ENCODE assay signal across 24 mouse cellular contexts in the genomic region with DNA sequence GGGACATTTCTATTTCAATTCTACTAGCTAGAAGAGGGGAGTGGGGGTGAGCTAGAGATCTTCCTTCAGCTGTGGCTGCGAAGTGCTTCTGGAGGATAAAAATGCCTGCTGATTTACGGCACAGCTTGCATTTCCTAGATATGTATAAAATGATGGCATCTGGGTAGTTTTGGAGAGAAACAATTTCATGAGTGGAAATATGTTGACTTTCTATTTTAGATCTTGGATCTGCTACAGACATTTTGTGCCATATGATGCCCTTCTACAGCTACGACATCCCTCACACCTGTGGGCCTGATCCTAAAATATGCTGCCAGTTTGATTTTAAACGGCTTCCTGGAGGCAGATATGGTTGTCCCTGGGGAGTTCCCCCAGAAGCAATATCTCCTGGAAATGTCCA.
DNase-seq lines count a peak whose midpoint lies in the region; ATAC-seq lines count a peak whose summit lies in the region.
"Had no signal": no experiment of that assay in that cellular context is flagged by ENCODE, and none has a peak within 500 bp of the region (broad histone marks: within the 10 kb centered on the region; RNA-seq: fewer than 3 reads in every experiment).

No protein-coding gene starts in this region.

- no peak overlapping the region for H3K4me3 ChIP-seq in midbrain, embryonic 10.5 days
- H3K4me3 ChIP-seq in midbrain, embryonic 14.5 days (replicated peaks; ENCODE audit: low read depth, low read length) = no peak overlapping the region
- H3K4me3 ChIP-seq: embryonic facial prominence, embryonic 15.5 days; heart, embryonic 10.5 days; intestine, embryonic 15.5 days; layer of hippocampus, adult 2 months; limb, embryonic 13.5 days had no signal

- peak overlapping the region; percentile 42; the same call in 1 of the 2 replicates for H3K27ac ChIP-seq in midbrain, embryonic 10.5 days (replicated peaks)
- H3K27ac ChIP-seq in midbrain, embryonic 14.5 days (replicated peaks; ENCODE audit: low read depth, low read length) = no peak overlapping the region
- H3K27ac ChIP-seq: embryonic facial prominence, embryonic 15.5 days; heart, embryonic 10.5 days; intestine, embryonic 15.5 days; layer of hippocampus, adult 2 months; limb, embryonic 13.5 days; liver, embryonic 14.5 days; macrophage had no signal

- 95% methylated on average over 4 of the region's 4 CpGs for WGBS in midbrain, embryonic 10.5 days
- WGBS in midbrain, embryonic 14.5 days = 88% methylated on average over 4 of the region's 4 CpGs

- ATAC-seq in midbrain, embryonic 14.5 days (ENCODE audit: low FRiP score, low TSS enrichment) = no peak
- ATAC-seq: hindbrain, embryonic 16.5 days; intestine, embryonic 15.5 days had no signal

- peaks cover 42% of the 10 kb centered on the region for H3K36me3 ChIP-seq in midbrain, embryonic 10.5 days
- H3K36me3 ChIP-seq in midbrain, embryonic 14.5 days (ENCODE audit: control insufficient read depth, insufficient read depth, low read length) = peaks cover 16% of the 10 kb centered on the region

- H3K9ac ChIP-seq in midbrain, embryonic 14.5 days (replicated peaks; ENCODE audit: low read length) = no peak overlapping the region
- H3K9ac ChIP-seq: embryonic facial prominence, embryonic 15.5 days; intestine, embryonic 15.5 days; limb, embryonic 13.5 days; liver, embryonic 14.5 days; lung, embryonic 14.5 days had no signal

- H3K9me3 ChIP-seq in midbrain, embryonic 10.5 days (replicated peaks) = peaks cover 7% of the 10 kb centered on the region; the same call in 1 of the 2 replicates
- H3K9me3 ChIP-seq in midbrain, embryonic 14.5 days (ENCODE audit: control insufficient read depth, low read length) = no peaks in the 10 kb centered on the region
- H3K9me3 ChIP-seq: embryonic facial prominence, embryonic 15.5 days; heart, embryonic 10.5 days; intestine, embryonic 15.5 days; limb, embryonic 13.5 days had no signal

- H3K27me3 ChIP-seq in midbrain, embryonic 10.5 days (ENCODE audit: low read depth, poor library complexity, severe bottlenecking) = no peaks in the 10 kb centered on the region
- no peaks in the 10 kb centered on the region for H3K27me3 ChIP-seq in midbrain, embryonic 14.5 days (ENCODE audit: control insufficient read depth, insufficient read depth, low read length)
- H3K27me3 ChIP-seq: embryonic facial prominence, embryonic 15.5 days; intestine, embryonic 15.5 days; limb, embryonic 13.5 days had no signal

- DNase-seq in frontal cortex, adult 2 months (ENCODE audit: extremely low spot score in 1 of 2, low spot score in 1 of 2) = peak; percentile 22 to 46
- DNase-seq in frontal cortex, postnatal 10 days (ENCODE audit: low spot score in 2 of 2) = no peak
- DNase-seq in midbrain, embryonic 10.5 days (ENCODE audit: low spot score) = no peak
- DNase-seq in midbrain, embryonic 14.5 days = no peak
- DNase-seq in left cerebral cortex, adult 9 months (ENCODE audit: low spot score in 2 of 2) = peak; percentile 19 to 39
- DNase-seq in lung, postnatal 36 days = no peak
- no peak for DNase-seq in yolk sac, embryonic 10.5 days (ENCODE audit: low spot score)
- DNase-seq: adrenal gland, adult 2 months; cerebellum, adult 8-10 months; gastrocnemius, postnatal 10 days; heart, postnatal 4 days; kidney, adult 8-10 months; kidney, postnatal 10 days; lung, embryonic 14.5 days; spleen, adult 18-20 months; thymus, postnatal 14 days had no signal

- H3K4me2 ChIP-seq in midbrain, embryonic 14.5 days (ENCODE audit: low read length) = no peak overlapping the region
- H3K4me2 ChIP-seq: embryonic facial prominence, embryonic 15.5 days; intestine, embryonic 15.5 days; limb, embryonic 13.5 days; lung, embryonic 14.5 days had no signal

- peaks cover 10% of the 10 kb centered on the region; the same call in 1 of the 2 replicates for H3K4me1 ChIP-seq in midbrain, embryonic 10.5 days
- H3K4me1 ChIP-seq in midbrain, embryonic 14.5 days (ENCODE audit: control insufficient read depth, insufficient read depth, low read length) = no peaks in the 10 kb centered on the region
- H3K4me1 ChIP-seq: embryonic facial prominence, embryonic 15.5 days; heart, embryonic 10.5 days; intestine, embryonic 15.5 days; limb, embryonic 13.5 days had no signal

Comparison
In these comparisons a context has a peak if more than half of its experiments do, and no peak if none do; other contexts are left out.
1. DNase-seq: peak in frontal cortex, adult 2 months (2 of 2) and left cerebral cortex, adult 9 months (2 of 2); none in frontal cortex, postnatal 10 days (0 of 2), midbrain, embryonic 10.5 days (single experiment), midbrain, embryonic 14.5 days (single experiment), lung, postnatal 36 days (single experiment) and yolk sac, embryonic 10.5 days (single experiment).